Mouse (Mus musculus): ENCODE measurements around the gene Ihh.

DNA sequence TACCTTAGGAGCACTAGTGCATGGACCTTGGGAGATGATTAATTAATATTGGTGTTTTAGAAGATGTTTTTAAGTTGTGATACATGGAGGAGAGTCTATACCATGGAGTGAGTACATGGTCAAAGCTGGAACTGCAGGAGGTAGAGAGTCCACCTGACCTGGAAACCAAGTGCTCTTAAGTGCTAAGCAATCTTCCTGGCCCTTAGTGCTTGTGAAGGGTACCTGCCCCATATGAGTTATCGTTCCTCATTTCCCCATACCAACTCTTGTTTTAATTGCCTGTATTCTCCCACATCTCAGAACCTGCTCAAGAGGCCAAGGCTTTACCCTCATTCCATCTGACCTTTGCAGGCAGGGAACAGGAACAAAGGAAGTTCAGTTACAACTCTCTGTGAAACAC, 24.5 kb upstream of the Ihh start:
- TF ChIP-seq CTCF (conservative IDR thresholded peaks at IDR 0.05; ENCODE audit: insufficient read depth, insufficient read length, low read depth, low read length) (no peak), POLR2A (IDR thresholded peaks at IDR 0.05; ENCODE audit: low read depth, low read length) (no peak)

Data from kidney, adult 2 months (tissue).